ENCODE assay signal across 20 mouse cellular contexts in genomic region chr8:83102957-83103510, GRCm38 (mm10).
DNase-seq lines count a peak whose midpoint lies in the region; ATAC-seq and TF ChIP-seq lines count a peak whose summit lies in the region.
"Had no signal": no experiment of that assay in that cellular context is flagged by ENCODE, and none has a peak within 500 bp of the region (broad histone marks: within the 10 kb centered on the region; RNA-seq: fewer than 3 reads in every experiment).

No protein-coding gene starts in this region.

- peak; percentile 55 for ATAC-seq in common myeloid progenitor, adult 5-6 weeks (replicated peaks; ENCODE audit: low read depth, poor library complexity, severe bottlenecking)
- ATAC-seq in hindbrain, embryonic 11.5 days (ENCODE audit: low FRiP score) = no peak
- no peak for ATAC-seq in kidney, embryonic 15.5 days (replicated peaks; ENCODE audit: low FRiP score)
- ATAC-seq: inflammation-experienced regulatory T-cells, adult 6 months; liver, embryonic 12.5 days; midbrain, embryonic 15.5 days had no signal

- peak; percentile 23 for DNase-seq in lung, postnatal 25 days (ENCODE audit: low spot score)
- no peak for DNase-seq in lung, postnatal 4 days
- peak; percentile 62 for DNase-seq in retina, embryonic 14.5 days (ENCODE audit: low spot score)
- no peak for DNase-seq in hindbrain, embryonic 11.5 days (ENCODE audit: low spot score)
- DNase-seq in cerebellum, adult 9-11 months = no peak
- DNase-seq: adrenal gland, postnatal 36 days; cerebellum, postnatal 10 days; gastrocnemius, postnatal 25 days; lung, embryonic 14.5 days; thymus, adult 18-20 months had no signal

- no peaks in the 10 kb centered on the region for H3K36me3 ChIP-seq in hindbrain, embryonic 11.5 days (ENCODE audit: control insufficient read depth, insufficient read depth, low read length)
- no peaks in the 10 kb centered on the region for H3K36me3 ChIP-seq in kidney, embryonic 15.5 days
- H3K36me3 ChIP-seq: forebrain, embryonic 12.5 days; G1E; hindbrain, embryonic 13.5 days; liver, embryonic 12.5 days; midbrain, embryonic 15.5 days; neural tube, embryonic 15.5 days had no signal

- 18% methylated on average over 7 of the region's 7 CpGs for WGBS in bone marrow, adult 2 months
- WGBS in hindbrain, embryonic 11.5 days = 65% methylated on average over 7 of the region's 7 CpGs
- 68% methylated on average over 7 of the region's 7 CpGs for WGBS in kidney, embryonic 15.5 days

- H3K4me2 ChIP-seq in hindbrain, embryonic 11.5 days (replicated peaks; ENCODE audit: low read depth, low read length) = no peak overlapping the region
- H3K4me2 ChIP-seq in kidney, embryonic 15.5 days = no peak overlapping the region
- H3K4me2 ChIP-seq: forebrain, embryonic 12.5 days; hindbrain, embryonic 13.5 days; liver, embryonic 12.5 days; lung, embryonic 14.5 days; midbrain, embryonic 15.5 days; neural tube, embryonic 15.5 days had no signal

- TF ChIP-seq CTCF in bone marrow, adult 2 months (IDR thresholded peaks at IDR 0.05; ENCODE audit: control insufficient read depth, insufficient read depth, low read length) = no peak

- H3K4me1 ChIP-seq in bone marrow, adult 2 months (ENCODE audit: control insufficient read depth, insufficient read depth, low read length) = peaks cover 1% of the 10 kb centered on the region; the same call in 1 of the 2 replicates
- H3K4me1 ChIP-seq in hindbrain, embryonic 11.5 days (replicated peaks; ENCODE audit: control insufficient read depth, insufficient read depth, low read length) = no peaks in the 10 kb centered on the region
- H3K4me1 ChIP-seq in kidney, embryonic 15.5 days = no peaks in the 10 kb centered on the region
- H3K4me1 ChIP-seq: hindbrain, embryonic 13.5 days; liver, embryonic 12.5 days; midbrain, embryonic 15.5 days; neural tube, embryonic 15.5 days had no signal

- H3K9me3 ChIP-seq in hindbrain, embryonic 11.5 days (ENCODE audit: control insufficient read depth, low read length) = no peaks in the 10 kb centered on the region
- no peaks in the 10 kb centered on the region; the same call in 1 of the 2 replicates for H3K9me3 ChIP-seq in kidney, embryonic 15.5 days (replicated peaks)
- H3K9me3 ChIP-seq: forebrain, embryonic 12.5 days; G1E; liver, embryonic 12.5 days; midbrain, embryonic 15.5 days; neural tube, embryonic 15.5 days had no signal

- no peak for TF ChIP-seq POLR2A in bone marrow, adult 2 months (IDR thresholded peaks at IDR 0.05; ENCODE audit: borderline replicate concordance, control insufficient read depth, low read depth, low read length)

- H3K9ac ChIP-seq in hindbrain, embryonic 11.5 days (ENCODE audit: low read depth, low read length) = no peak overlapping the region
- no peak overlapping the region for H3K9ac ChIP-seq in kidney, embryonic 15.5 days
- H3K9ac ChIP-seq: forebrain, embryonic 12.5 days; hindbrain, embryonic 13.5 days; liver, embryonic 12.5 days; lung, embryonic 14.5 days; midbrain, embryonic 15.5 days; neural tube, embryonic 15.5 days had no signal

- peak overlapping the region; percentile 1; the same call in 1 of the 2 replicates for H3K27ac ChIP-seq in bone marrow, adult 2 months (ENCODE audit: control insufficient read depth, insufficient read depth, low read depth, low read length, poor library complexity)
- H3K27ac ChIP-seq in hindbrain, embryonic 11.5 days (ENCODE audit: low read depth, low read length) = no peak overlapping the region
- H3K27ac ChIP-seq in kidney, embryonic 15.5 days = no peak overlapping the region
- H3K27ac ChIP-seq: forebrain, embryonic 12.5 days; hindbrain, embryonic 13.5 days; liver, embryonic 12.5 days; midbrain, embryonic 15.5 days; neural tube, embryonic 15.5 days had no signal

- H3K4me3 ChIP-seq in bone marrow, adult 2 months (replicated peaks; ENCODE audit: control insufficient read depth, low read depth, low read length) = no peak overlapping the region
- no peak overlapping the region for H3K4me3 ChIP-seq in hindbrain, embryonic 11.5 days (ENCODE audit: low read depth, low read length)
- no peak overlapping the region for H3K4me3 ChIP-seq in kidney, embryonic 15.5 days (replicated peaks)
- H3K4me3 ChIP-seq: forebrain, embryonic 12.5 days; hindbrain, embryonic 13.5 days; liver, embryonic 12.5 days; midbrain, embryonic 15.5 days; neural tube, embryonic 15.5 days had no signal

- H3K27me3 ChIP-seq in hindbrain, embryonic 11.5 days (ENCODE audit: control insufficient read depth, insufficient read depth, low read length) = no peaks in the 10 kb centered on the region
- no peaks in the 10 kb centered on the region for H3K27me3 ChIP-seq in kidney, embryonic 15.5 days
- H3K27me3 ChIP-seq: forebrain, embryonic 12.5 days; hindbrain, embryonic 13.5 days; liver, embryonic 12.5 days; midbrain, embryonic 15.5 days; neural tube, embryonic 15.5 days had no signal

Comparison
In these comparisons a context has a peak if more than half of its experiments do, and no peak if none do; other contexts are left out.
1. DNase-seq: peak in lung, postnatal 25 days (single experiment) and retina, embryonic 14.5 days (single experiment); none in lung, postnatal 4 days (0 of 2), hindbrain, embryonic 11.5 days (single experiment) and cerebellum, adult 9-11 months (single experiment).